Mouse (Mus musculus) CH12.LX (cell line): ENCODE data around the gene Fam170b. TPM values are rescaled to one million over a fixed set of nuclear protein-coding genes. Genes with fewer than 3 reads are reported as not detected.

Experiments
- DNase-seq: peaks from one replicate; pipeline ENCODE4 v3.0.0-alpha.2; 2013; ENCODE audit errors: extremely low read depth
- H3K27ac ChIP-seq: 2 replicates; pipeline ENCODE4 v1.5.1; 2012; ENCODE audit warnings: low read depth, mild to moderate bottlenecking, control low read depth, moderate library complexity; ENCODE audit not compliant: insufficient read depth
- H3K27me3 ChIP-seq: replicated peaks from 2 replicates; pipeline ENCODE3; 2012; ENCODE audit warnings: inconsistent platforms
- H3K36me3 ChIP-seq, 2 experiments: replicated peaks in 1 of 2; 2 replicates each; pipeline versions ENCODE3 to v1.6.1; 2012; ENCODE audit warnings: inconsistent platforms in 1 of 2, low read length in 1 of 2, mild to moderate bottlenecking in 1 of 2, mixed read lengths in 1 of 2, moderate library complexity in 1 of 2; ENCODE audit not compliant: control insufficient read depth in 1 of 2, insufficient read depth in 1 of 2
- H3K4me1 ChIP-seq, 2 experiments: 2 replicates each; pipeline ENCODE4 v1.6.1; 2012; ENCODE audit warnings: inconsistent platforms in 1 of 2, moderate library complexity in 1 of 2; ENCODE audit not compliant: insufficient read depth in 2 of 2, control insufficient read depth in 1 of 2
- H3K4me2 ChIP-seq: 2 replicates; pipeline ENCODE4 v1.6.1; 2012; ENCODE audit warnings: low read depth, mild to moderate bottlenecking, control low read depth; ENCODE audit not compliant: poor library complexity, insufficient read depth, severe bottlenecking
- H3K4me3 ChIP-seq, 3 experiments: fragments of 150-350 bp in 1 of 3; sonication (generic) in 1 of 3; replicated peaks in 1 of 3; 2 replicates each; pipeline versions ENCODE3 to v1.5.1; 2011 to 2012; ENCODE audit warnings: low read depth in 2 of 3, low read length in 2 of 3, mild to moderate bottlenecking in 2 of 3, moderate library complexity in 2 of 3, control low read depth in 1 of 3, improper control_type of control experiment in 1 of 3, inconsistent platforms in 1 of 3, mixed read lengths in 1 of 3; ENCODE audit not compliant: poor library complexity in 1 of 3
- H3K79me2 ChIP-seq: replicated peaks from 2 replicates; pipeline ENCODE4 v1.6.1; 2012; ENCODE audit warnings: mild to moderate bottlenecking, moderate library complexity; ENCODE audit not compliant: control insufficient read depth, poor library complexity, insufficient read depth, severe bottlenecking; ENCODE audit errors: extremely low read depth
- H3K9ac ChIP-seq: 2 replicates; pipeline ENCODE4 v1.6.1; 2012; ENCODE audit warnings: low read depth, mild to moderate bottlenecking, control low read depth, moderate library complexity; ENCODE audit not compliant: insufficient read depth
- H3K9me3 ChIP-seq: replicated peaks from 2 replicates; pipeline ENCODE3; 2012; ENCODE audit warnings: low read length, inconsistent platforms, mixed read lengths
- BHLHE40 ChIP-seq: IDR thresholded peaks from 2 replicates; pipeline ENCODE4 v1.6.1; 2011; ENCODE audit warnings: mild to moderate bottlenecking, low read depth, low read length, improper control_type of control experiment
- CHD1 ChIP-seq: IDR thresholded peaks from 2 replicates; pipeline ENCODE4 v1.6.1; 2012; ENCODE audit warnings: low read depth, low read length, improper control_type of control experiment, inconsistent platforms
- CTCF ChIP-seq, 2 experiments: IDR thresholded peaks in 1 of 2; conservative IDR thresholded peaks in 1 of 2; 2 replicates each; pipeline ENCODE4 v1.5.1; 2011 to 2012; ENCODE audit warnings: low read depth in 2 of 2, low read length in 2 of 2, improper control_type of control experiment in 1 of 2, inconsistent platforms in 1 of 2, mild to moderate bottlenecking in 1 of 2, moderate library complexity in 1 of 2
- ELF1 ChIP-seq: IDR thresholded peaks from 2 replicates; pipeline ENCODE4 v1.6.1; 2014; ENCODE audit warnings: low read depth, mild to moderate bottlenecking, inconsistent platforms, low read length, improper control_type of control experiment
- EP300 ChIP-seq: IDR thresholded peaks from 2 replicates; pipeline ENCODE4 v1.6.1; 2011; ENCODE audit warnings: low read length, improper control_type of control experiment
- ETS1 ChIP-seq: conservative IDR thresholded peaks from 2 replicates; pipeline ENCODE4 v1.6.1; 2012; ENCODE audit warnings: low read depth, mild to moderate bottlenecking, inconsistent platforms, low read length, improper control_type of control experiment, moderate library complexity
- GABPA ChIP-seq: IDR thresholded peaks from 2 replicates; pipeline ENCODE4 v1.6.1; 2012; ENCODE audit warnings: low read depth, low read length, improper control_type of control experiment, inconsistent platforms; ENCODE audit not compliant: insufficient replicate concordance
- HCFC1 ChIP-seq: IDR thresholded peaks from 2 replicates; pipeline ENCODE4 v1.6.1; 2012; ENCODE audit warnings: low read depth, mild to moderate bottlenecking, inconsistent platforms, low read length, improper control_type of control experiment
- JUN ChIP-seq: IDR thresholded peaks from 2 replicates; pipeline ENCODE4 v1.6.1; 2011; ENCODE audit warnings: low read depth, mild to moderate bottlenecking, low read length, improper control_type of control experiment, moderate library complexity; ENCODE audit not compliant: insufficient read depth
- JUND ChIP-seq: conservative IDR thresholded peaks from 2 replicates; pipeline ENCODE4 v1.6.1; 2011; ENCODE audit warnings: low read depth, low read length, improper control_type of control experiment
- NELFE ChIP-seq: IDR thresholded peaks from 2 replicates; pipeline ENCODE4 v1.6.1; 2011; ENCODE audit warnings: low read depth, low read length, improper control_type of control experiment
- NRF1 ChIP-seq: IDR thresholded peaks from 2 replicates; pipeline ENCODE4 v1.6.1; 2014; ENCODE audit warnings: low read depth, mild to moderate bottlenecking, inconsistent platforms, low read length, improper control_type of control experiment, moderate library complexity
- PAX5 ChIP-seq: IDR thresholded peaks from 2 replicates; pipeline ENCODE4 v1.6.1; 2012; ENCODE audit warnings: low read length, inconsistent platforms, mixed read lengths
- POLR2A ChIP-seq: IDR thresholded peaks from 2 replicates; pipeline ENCODE4 v1.6.1; 2011; ENCODE audit warnings: low read depth, mild to moderate bottlenecking, improper control_type of control experiment, low read length
- POLR2AphosphoS2 ChIP-seq: IDR thresholded peaks from 2 replicates; pipeline ENCODE4 v1.6.1; 2011; ENCODE audit warnings: low read depth, low read length, improper control_type of control experiment
- RAD21 ChIP-seq: IDR thresholded peaks from 2 replicates; pipeline ENCODE4 v1.6.1; 2011; ENCODE audit warnings: low read depth, mild to moderate bottlenecking, low read length, improper control_type of control experiment, moderate library complexity
- RCOR1 ChIP-seq: conservative IDR thresholded peaks from 2 replicates; pipeline ENCODE4 v1.6.1; 2012; ENCODE audit warnings: low read depth, mild to moderate bottlenecking, inconsistent platforms, low read length, improper control_type of control experiment
- SIN3A ChIP-seq: IDR thresholded peaks from 2 replicates; pipeline ENCODE4 v1.6.1; 2012; ENCODE audit warnings: low read length, improper control_type of control experiment, inconsistent platforms
- TBP ChIP-seq: conservative IDR thresholded peaks from 2 replicates; pipeline ENCODE4 v1.6.1; 2011; ENCODE audit warnings: low read depth, low read length, improper control_type of control experiment
- TCF12 ChIP-seq: IDR thresholded peaks from 2 replicates; pipeline ENCODE4 v1.6.1; 2014; ENCODE audit warnings: low read depth, mild to moderate bottlenecking, inconsistent platforms, low read length, improper control_type of control experiment
- UBTF ChIP-seq: IDR thresholded peaks from 2 replicates; pipeline ENCODE4 v1.6.1; 2012; ENCODE audit warnings: low read depth, mild to moderate bottlenecking, inconsistent platforms, low read length, improper control_type of control experiment, moderate library complexity
- USF2 ChIP-seq: conservative IDR thresholded peaks from 2 replicates; pipeline ENCODE4 v1.6.1; 2011; ENCODE audit warnings: low read depth, low read length, improper control_type of control experiment
- ZC3H11A ChIP-seq: IDR thresholded peaks from 2 replicates; pipeline ENCODE4 v1.6.1; 2012; ENCODE audit warnings: low read depth, mild to moderate bottlenecking, inconsistent platforms, low read length, improper control_type of control experiment
- ZKSCAN1 ChIP-seq: IDR thresholded peaks from 2 replicates; pipeline ENCODE4 v1.6.1; 2012; ENCODE audit warnings: low read depth, inconsistent platforms, low read length, improper control_type of control experiment, borderline replicate concordance
- ZMIZ1 ChIP-seq: IDR thresholded peaks from 2 replicates; pipeline ENCODE4 v1.6.1; 2012; ENCODE audit warnings: low read depth, mild to moderate bottlenecking, inconsistent platforms, low read length, improper control_type of control experiment
- dilution Hi-C: fragments of 300-500 bp; cut with MboI; formaldehyde crosslinking; loops from 2 replicates; pipeline ENCODE4 v1.14.3; 2020; ENCODE audit warnings: low sequenced_read_pairs; ENCODE audit not compliant: extremely low pct_unique_long_range_greater_than_20kb, extremely low pct_ligation_motif_present
- in situ Hi-C: fragments of 300-500 bp; cut with MboI; formaldehyde crosslinking; loops from 3 replicates; pipeline ENCODE4 v1.14.3; 2019; ENCODE audit warnings: low sequenced_read_pairs, low pct_ligation_motif_present, low pct_unique_long_range_greater_than_20kb, mixed read lengths
- polyA plus RNA-seq: library from polyadenylated mRNA; unstranded; fragments of >175 nt; gene quantifications from 2 replicates; pipeline ENCODE4 v1.2.1, GENCODE M21; 2012; ENCODE audit warnings: low read depth; ENCODE audit not compliant: insufficient read length
- total RNA-seq, 2 experiments: library from RNA; depleted of rRNA; stranded (reverse); fragments of 300-350 nt in 1 of 2; fragments of >200 nt in 1 of 2; gene quantifications; 2 replicates each; pipeline ENCODE4 v1.2.3; 2012 to 2014

Fam170b gene
- total and polyA plus RNA-seq, 3 experiments, result not detected

DNA sequence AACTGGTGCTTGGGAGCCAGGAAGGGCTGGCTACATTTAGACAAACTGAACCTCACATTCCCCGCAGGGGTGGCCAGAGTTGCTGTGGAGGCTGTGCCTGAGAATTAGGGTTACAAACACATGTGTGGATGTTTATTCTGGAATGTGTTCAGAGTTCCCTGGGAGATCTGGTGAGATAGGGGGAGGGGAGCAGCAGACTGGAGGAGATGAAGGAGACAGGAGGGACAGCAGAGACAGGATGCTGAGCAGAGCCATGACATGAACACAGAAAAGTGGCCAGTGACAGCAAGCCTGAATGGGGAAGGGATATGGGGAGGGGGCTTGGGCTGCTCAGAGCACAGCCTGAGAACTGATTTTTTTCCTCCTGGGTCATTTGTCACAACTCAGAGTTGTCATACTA lies 14.5 kb upstream of the Fam170b start:
- no peaks in the 10 kb centered on the region for H3K79me2 ChIP-seq
- no peak overlapping the region for H3K4me3 ChIP-seq
- peaks cover 1% of the 10 kb centered on the region for H3K27me3 ChIP-seq
- in situ Hi-C loops, result loop anchor here (25.0 kb wide), 1 partner anchor 207 kb away; no protein-coding TSS in a partner anchor
- no peak overlapping the region for H3K9ac ChIP-seq
- TF ChIP-seq ZC3H11A, result no peak
- no peak for DNase-seq
- dilution Hi-C loops, result no loop called here
- no peaks in the 10 kb centered on the region for H3K9me3 ChIP-seq
- no peak overlapping the region for H3K27ac ChIP-seq
- H3K36me3 ChIP-seq, result no peaks in the 10 kb centered on the region
- H3K4me1 ChIP-seq, result peaks cover 5 to 6% of the 10 kb centered on the region in 2 experiments
- H3K4me2 ChIP-seq, result no peak overlapping the region

DNA sequence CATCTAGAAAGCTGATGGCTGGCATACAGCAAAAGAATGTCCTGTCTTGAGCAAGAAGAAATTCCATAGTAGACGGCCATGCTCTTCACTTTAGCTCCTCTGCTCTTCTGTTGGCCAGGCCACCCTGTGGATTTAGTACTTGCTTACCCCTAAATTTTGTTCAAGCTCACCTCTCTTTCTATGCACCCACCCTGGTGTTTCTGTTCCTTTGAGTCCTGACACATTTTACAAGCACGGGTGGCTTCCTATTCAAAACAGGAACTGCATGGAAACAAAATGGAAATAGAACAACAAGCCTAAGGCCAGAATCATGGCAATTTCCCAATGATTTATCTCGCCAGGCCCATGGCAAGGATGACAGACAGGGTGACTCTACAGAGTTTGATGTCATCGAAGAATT lies 10.9 kb upstream of the Fam170b start:
- dilution Hi-C loops (no loop called here), in situ Hi-C loops (loop anchor here (25.0 kb wide), 1 partner anchor 211 kb away; no protein-coding TSS in a partner anchor)
- DNase-seq, result no peak
- Histone ChIP-seq H3K9ac (no peak overlapping the region), H3K36me3 (no peaks in the 10 kb centered on the region), H3K27ac (no peak overlapping the region), H3K4me3 (no peak overlapping the region), H3K4me2 (no peak overlapping the region), H3K79me2 (no peaks in the 10 kb centered on the region), H3K4me1 (peaks cover 0 to 16% of the 10 kb centered on the region in 2 experiments; a peak in 2 of 4 replicates), H3K27me3 (peaks cover 1% of the 10 kb centered on the region), H3K9me3 (no peaks in the 10 kb centered on the region)
- TF ChIP-seq POLR2AphosphoS2 (no peak), HCFC1 (no peak), TBP (no peak), PAX5 (no peak), ZMIZ1 (no peak), CHD1 (no peak), EP300 (no peak), NRF1 (no peak), NELFE (no peak), GABPA (no peak), JUN (no peak), RCOR1 (no peak), SIN3A (no peak)

GRCm38 (mm10) chr14:32823861-32824260 lies 9.9 kb upstream of the Fam170b start:
- H3K4me3 ChIP-seq, result no peak overlapping the region
- in situ Hi-C loops, result loop anchor here (25.0 kb wide), 1 partner anchor 212 kb away; no protein-coding TSS in a partner anchor
- no peaks in the 10 kb centered on the region for H3K9me3 ChIP-seq

More at GRCm38 (mm10) chr14:32823861-32824260, 9.9 kb upstream of the Fam170b start:
- Histone ChIP-seq H3K4me1 (peaks cover 0 to 16% of the 10 kb centered on the region in 2 experiments; a peak in 2 of 4 replicates), H3K27me3 (peaks cover 1% of the 10 kb centered on the region), H3K36me3 (no peaks in the 10 kb centered on the region), H3K9ac (no peak overlapping the region), H3K4me2 (no peak overlapping the region), H3K27ac (no peak overlapping the region), H3K79me2 (no peaks in the 10 kb centered on the region)
- no peak for DNase-seq
- dilution Hi-C loops, result no loop called here
- no peak for TF ChIP-seq NRF1
- TF ChIP-seq BHLHE40, result no peak
- no peak for TF ChIP-seq ZC3H11A
- no peak for TF ChIP-seq JUND
- no peak for TF ChIP-seq USF2
- no peak for TF ChIP-seq CTCF (conservative IDR thresholded peaks at IDR 0.05 in 1 of 2, IDR thresholded peaks at IDR 0.05 in 1 of 2; ENCODE audit: low read depth in 2 of 2, low read length in 2 of 2)
- no peak for TF ChIP-seq ZKSCAN1
- no peak for TF ChIP-seq SIN3A
- no peak for TF ChIP-seq RAD21
- TF ChIP-seq ELF1, result no peak
- TF ChIP-seq TCF12, result no peak
- TF ChIP-seq UBTF, result no peak
- TF ChIP-seq POLR2A, result no peak
- no peak for TF ChIP-seq ETS1
- TF ChIP-seq JUN, result no peak
